Mouse (Mus musculus) embryo, embryonic 10.5 days (tissue): ENCODE results near the gene Olfr639.
"Not testable (repeated sequence)": the region's sequence is repeated elsewhere in the genome, so short reads cannot be mapped to it uniquely, and the experiment has no call there.

Experiments used
- DNase-seq: peaks from one replicate; pipeline ENCODE4 v3.0.0-alpha.2; 2015; ENCODE audit warnings: low spot score

Gene Olfr639

GRCm38 (mm10) chr7:104017203-104017602 is at the start of gene Olfr639:
Olfr639 (minus strand) TSS chr7:104017303.
- DNase-seq, result no peak

GRCm38 (mm10) chr7:104061345-104061744 is 44.2 kb upstream of the Olfr639 start, which contains the start of gene 4930516K23Rik:
4930516K23Rik (minus strand) TSS chr7:104061445.
- no peak for DNase-seq

- DNase-seq, result no peak
These were observed 42.1 kb upstream of the Olfr639 start for GRCm38 (mm10) chr7:104059215-104059614.

GRCm38 (mm10) chr7:104052566-104052965 is 35.5 kb upstream of the Olfr639 start, which contains the start of gene Olfr642:
Olfr642 (minus strand) TSS chr7:104052666.
- no peak for DNase-seq

- DNase-seq, result no peak
These were observed 33.6 kb upstream of the Olfr639 start for GRCm38 (mm10) chr7:104050745-104051144.

GRCm38 (mm10) chr7:104035145-104035544 is 18.0 kb upstream of the Olfr639 start, which contains the start of gene Olfr641:
Olfr641 (plus strand) TSS chr7:104035445.
- no peak for DNase-seq

- DNase-seq, result no peak
These were observed 9.9 kb upstream of the Olfr639 start for GRCm38 (mm10) chr7:104026978-104027377.

- DNase-seq, result no peak
These were observed 8.4 kb upstream of the Olfr639 start, which contains the start of gene Olfr640 for GRCm38 (mm10) chr7:104025473-104025872. Olfr640 (minus strand) TSS chr7:104025573.

- no peak for DNase-seq
These were observed 4.5 kb upstream of the Olfr639 start for GRCm38 (mm10) chr7:104021651-104022050.

- DNase-seq, result no peak
These were observed 1.9 kb upstream of the Olfr639 start for GRCm38 (mm10) chr7:104018953-104019352.

GRCm38 (mm10) chr7:103999124-103999523 is 18.0 kb downstream of the Olfr639 start:
- DNase-seq, result no peak

GRCm38 (mm10) chr7:103998446-103998845 is 18.7 kb downstream of the Olfr639 start, which contains the start of gene Olfr638:
Olfr638 (plus strand) TSS chr7:103998746.
- no peak for DNase-seq

- DNase-seq, result no peak
These were observed 45.3 kb downstream of the Olfr639 start for GRCm38 (mm10) chr7:103971782-103972181.

- no peak for DNase-seq
These were observed 46.3 kb downstream of the Olfr639 start, which contains the start of gene Olfr635 for GRCm38 (mm10) chr7:103970852-103971251. Olfr635 (plus strand) TSS chr7:103971152.

- DNase-seq, result not testable (repeated sequence)
These were observed 50.2 kb downstream of the Olfr639 start for GRCm38 (mm10) chr7:103966873-103967272.
